Mouse (Mus musculus) ZHBTc4 (cell line): Measurements from ENCODE around the gene Gtf3a.
"Not testable (repeated sequence)": the region's sequence is repeated elsewhere in the genome, so short reads cannot be mapped to it uniquely, and the experiment has no call there.

ENCODE experiments used
- DNase-seq: peaks from one replicate; pipeline ENCODE4 v3.0.0-alpha.2; 2011; ENCODE audit warnings: low read depth, low spot score

Gene Gtf3a

GRCm38 (mm10) chr5:146948508-146949088 is at the start of gene Gtf3a:
Gtf3a (plus strand) TSS chr5:146948657.
- peak; percentile 97 for DNase-seq

GRCm38 (mm10) chr5:146900331-146900730 is 48.1 kb upstream of the Gtf3a start:
- no peak for DNase-seq

GRCm38 (mm10) chr5:146901501-146901900 is 47.0 kb upstream of the Gtf3a start:
- DNase-seq, result no peak

- peak; percentile 89 for DNase-seq
Measured at GRCm38 (mm10) chr5:146904404-146904803, 44.1 kb upstream of the Gtf3a start.

- peak; percentile 89 for DNase-seq
Measured at GRCm38 (mm10) chr5:146905486-146906172, 42.8 kb upstream of the Gtf3a start.

GRCm38 (mm10) chr5:146907533-146907932 is 40.9 kb upstream of the Gtf3a start:
- DNase-seq, result no peak

GRCm38 (mm10) chr5:146908629-146909028 is 39.8 kb upstream of the Gtf3a start:
- peak; percentile 49 for DNase-seq

- peak; percentile 62 for DNase-seq
Measured at GRCm38 (mm10) chr5:146912206-146912605, 36.3 kb upstream of the Gtf3a start.

GRCm38 (mm10) chr5:146913355-146913754 is 35.1 kb upstream of the Gtf3a start:
- no peak for DNase-seq

GRCm38 (mm10) chr5:146914088-146914766 is 34.2 kb upstream of the Gtf3a start:
- DNase-seq, result peak; percentile 74

- peak; percentile 82 for DNase-seq
Measured at GRCm38 (mm10) chr5:146916273-146916672, 32.2 kb upstream of the Gtf3a start.

- DNase-seq, result peak; percentile 87
Measured at GRCm38 (mm10) chr5:146916806-146917205, 31.7 kb upstream of the Gtf3a start.

GRCm38 (mm10) chr5:146917357-146917756 is 31.1 kb upstream of the Gtf3a start:
- not testable (repeated sequence) for DNase-seq

GRCm38 (mm10) chr5:146919874-146920273 is 28.6 kb upstream of the Gtf3a start:
- no peak for DNase-seq

- peak; percentile 84 for DNase-seq
Measured at GRCm38 (mm10) chr5:146920314-146921161, 27.9 kb upstream of the Gtf3a start.

- no peak for DNase-seq
Measured at GRCm38 (mm10) chr5:146921224-146921623, 27.2 kb upstream of the Gtf3a start.

- peak; percentile 82 for DNase-seq
Measured at GRCm38 (mm10) chr5:146923547-146923946, 24.9 kb upstream of the Gtf3a start.

- peak; percentile 91 for DNase-seq
Measured at GRCm38 (mm10) chr5:146926673-146927072, 21.8 kb upstream of the Gtf3a start.

GRCm38 (mm10) chr5:146931422-146931821 is 17.0 kb upstream of the Gtf3a start:
- DNase-seq, result no peak

GRCm38 (mm10) chr5:146931904-146932553 is 16.4 kb upstream of the Gtf3a start:
- no peak for DNase-seq

- peak; percentile 70 for DNase-seq
Measured at GRCm38 (mm10) chr5:146933466-146933865, 15.0 kb upstream of the Gtf3a start.
